Mouse (Mus musculus): ENCODE data around the gene Cda. TPM values are rescaled to one million over a fixed set of nuclear protein-coding genes. Genes with fewer than 3 reads are reported as not detected.
A peak's percentile ranks its signal among the peaks of the same experiment; 100 is the strongest.

The Cda gene
- polyA plus RNA-seq, 1 experiment = 1.0 TPM

DNA sequence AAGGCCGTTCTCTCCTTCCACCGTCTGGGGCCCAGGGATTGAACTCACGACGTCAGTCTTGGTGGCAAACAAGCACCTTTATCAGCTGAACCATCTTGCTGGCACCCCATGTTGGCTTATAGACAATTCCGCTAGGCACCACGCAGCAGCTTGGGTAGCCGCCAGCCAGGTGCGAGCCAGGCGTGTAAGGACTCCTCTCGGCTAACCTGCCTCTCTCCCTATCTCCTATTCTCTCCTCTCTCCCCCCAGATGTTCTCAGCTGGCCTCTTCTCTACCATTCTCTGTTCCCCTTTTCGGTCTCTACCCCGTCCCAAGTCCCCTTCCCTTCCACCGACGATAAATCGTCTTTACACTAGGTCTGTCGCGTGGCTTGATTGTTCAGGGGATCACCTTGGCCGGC, 64.0 kb downstream of the Cda start:
- Histone ChIP-seq H3K27ac (ENCODE audit: insufficient read depth, low read length) (no peak overlapping the region), H3K4me3 (ENCODE audit: insufficient read depth, low read length) (peak overlapping the region; percentile 60), H3K4me1 (ENCODE audit: control insufficient read depth, insufficient read depth, low read length) (peaks cover 3% of the 10 kb centered on the region)
- TF ChIP-seq CTCF (IDR thresholded peaks at IDR 0.05; ENCODE audit: borderline replicate concordance, insufficient read depth, low read length) (no peak), POLR2A (IDR thresholded peaks at IDR 0.05; ENCODE audit: low read depth, low read length) (no peak)

- Histone ChIP-seq H3K27ac (ENCODE audit: insufficient read depth, low read length) (no peak overlapping the region), H3K4me1 (ENCODE audit: control insufficient read depth, insufficient read depth, low read length) (peaks cover 3% of the 10 kb centered on the region), H3K4me3 (ENCODE audit: insufficient read depth, low read length) (no peak overlapping the region)
- TF ChIP-seq CTCF (IDR thresholded peaks at IDR 0.05; ENCODE audit: borderline replicate concordance, insufficient read depth, low read length) (no peak), POLR2A (IDR thresholded peaks at IDR 0.05; ENCODE audit: low read depth, low read length) (no peak)
Observed at GRCm38 (mm10) chr4:138303011-138303410, 64.8 kb downstream of the Cda start.

GRCm38 (mm10) chr4:138301271-138301780, 66.5 kb downstream of the Cda start:
- H3K4me3 ChIP-seq (ENCODE audit: insufficient read depth, low read length) = no peak overlapping the region
- peaks cover 3% of the 10 kb centered on the region for H3K4me1 ChIP-seq (ENCODE audit: control insufficient read depth, insufficient read depth, low read length)
- H3K27ac ChIP-seq (ENCODE audit: insufficient read depth, low read length) = no peak overlapping the region
- TF ChIP-seq POLR2A (IDR thresholded peaks at IDR 0.05; ENCODE audit: low read depth, low read length) = no peak

DNA sequence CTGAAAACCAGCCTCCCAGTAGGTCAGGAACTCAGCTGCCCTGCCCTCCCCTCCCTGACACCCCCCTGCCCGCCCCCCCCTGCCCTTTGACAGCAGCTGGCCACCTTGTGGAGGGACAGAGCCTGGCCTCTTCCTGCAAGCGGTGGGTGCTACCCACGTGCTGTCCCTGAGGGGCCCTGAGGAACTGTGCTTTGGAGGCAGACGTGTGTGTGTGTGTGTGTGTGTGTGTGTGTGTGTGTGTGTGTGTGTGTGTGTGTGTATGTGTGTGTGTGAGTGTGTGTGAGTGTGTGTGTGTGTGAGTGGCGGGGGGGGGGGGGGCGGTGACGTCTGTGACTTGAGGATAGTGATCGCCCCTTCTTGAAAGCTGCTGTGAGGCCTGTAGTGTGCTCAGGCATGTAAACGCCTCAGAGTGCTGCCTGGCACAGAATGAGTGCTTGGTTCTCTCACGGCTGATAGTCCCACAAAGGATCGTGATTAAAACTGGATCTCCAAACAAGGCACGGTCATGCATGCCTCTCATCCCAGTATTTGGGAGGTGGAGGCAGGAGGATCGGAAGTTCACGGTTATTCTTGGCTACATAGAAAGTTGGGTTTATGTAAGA, 73.7 kb downstream of the Cda start:
- H3K27ac ChIP-seq (ENCODE audit: insufficient read depth, low read length) = no peak overlapping the region
- no peak overlapping the region for H3K4me3 ChIP-seq (ENCODE audit: insufficient read depth, low read length)
- TF ChIP-seq POLR2A (IDR thresholded peaks at IDR 0.05; ENCODE audit: low read depth, low read length) = no peak
- no peak for TF ChIP-seq CTCF (IDR thresholded peaks at IDR 0.05; ENCODE audit: borderline replicate concordance, insufficient read depth, low read length)

DNA sequence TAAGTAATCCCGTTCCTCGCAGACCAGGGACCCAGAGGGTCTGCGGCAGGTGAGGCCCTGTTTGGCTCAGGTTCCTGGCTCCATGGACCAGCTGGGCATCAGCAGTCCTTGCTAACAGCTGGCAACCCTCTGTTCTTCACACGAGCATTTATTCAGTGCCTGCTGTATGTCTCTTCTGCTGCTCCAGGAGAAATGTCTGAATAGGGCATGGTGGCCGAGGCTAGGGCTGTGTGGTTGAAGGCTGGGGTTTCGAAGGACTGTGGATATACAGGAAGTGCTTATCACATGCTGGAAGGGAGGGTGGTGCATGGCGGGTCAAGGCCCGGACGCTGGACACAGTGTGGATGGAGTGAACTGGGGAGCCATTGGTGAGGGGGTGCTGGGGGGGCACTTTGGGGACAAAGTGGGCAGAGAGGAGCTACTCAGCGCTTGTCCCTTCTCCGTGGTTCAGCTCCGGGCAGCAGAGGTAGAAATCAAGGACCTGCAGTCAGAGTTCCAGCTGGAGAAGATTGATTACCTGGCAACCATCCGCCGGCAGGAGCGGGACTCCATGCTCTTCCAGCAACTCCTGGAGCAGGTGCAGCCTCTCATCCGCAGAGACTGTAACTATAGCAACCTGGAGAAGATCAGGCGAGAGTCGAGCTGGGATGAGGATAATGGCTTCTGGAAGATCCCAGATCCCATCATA, 74.4 kb downstream of the Cda start:
- H3K4me3 ChIP-seq (ENCODE audit: insufficient read depth, low read length) = no peak overlapping the region
- H3K4me1 ChIP-seq (ENCODE audit: control insufficient read depth, insufficient read depth, low read length) = no peaks in the 10 kb centered on the region
- H3K27ac ChIP-seq (ENCODE audit: insufficient read depth, low read length) = no peak overlapping the region
- TF ChIP-seq POLR2A (IDR thresholded peaks at IDR 0.05; ENCODE audit: low read depth, low read length) = no peak
- TF ChIP-seq CTCF (IDR thresholded peaks at IDR 0.05; ENCODE audit: borderline replicate concordance, insufficient read depth, low read length) = no peak

More for the DNA sequence above, 73.7 kb downstream of the Cda start:
- no peaks in the 10 kb centered on the region for H3K4me1 ChIP-seq (ENCODE audit: control insufficient read depth, insufficient read depth, low read length)

- H3K4me1 ChIP-seq (ENCODE audit: control insufficient read depth, insufficient read depth, low read length) = no peaks in the 10 kb centered on the region
- TF ChIP-seq POLR2A (IDR thresholded peaks at IDR 0.05; ENCODE audit: low read depth, low read length) (no peak), CTCF (IDR thresholded peaks at IDR 0.05; ENCODE audit: borderline replicate concordance, insufficient read depth, low read length) (no peak)
- H3K4me3 ChIP-seq (ENCODE audit: insufficient read depth, low read length) = no peak overlapping the region
- H3K27ac ChIP-seq (ENCODE audit: insufficient read depth, low read length) = no peak overlapping the region
Observed at GRCm38 (mm10) chr4:138292028-138292427, 75.8 kb downstream of the Cda start.

DNA sequence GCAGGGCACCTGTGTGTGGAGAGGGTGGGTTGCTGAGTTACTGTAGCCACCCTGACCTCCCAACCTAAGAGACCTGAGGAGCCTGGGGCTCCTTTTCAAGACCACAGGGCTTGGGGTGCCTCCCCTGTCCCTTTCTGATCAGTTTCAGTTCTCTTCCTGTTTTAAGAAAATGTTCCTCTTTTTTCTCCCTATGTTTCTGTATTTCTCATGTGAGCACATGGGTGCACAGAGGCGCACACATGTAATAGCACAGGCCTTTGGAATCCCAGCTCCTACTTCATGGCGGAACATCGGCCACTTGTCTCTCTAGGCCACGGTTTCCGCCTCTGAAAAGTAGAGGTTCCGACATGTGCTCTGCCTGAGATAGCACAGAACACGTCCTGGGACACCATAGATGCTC, 79.1 kb downstream of the Cda start:
- Histone ChIP-seq H3K4me3 (ENCODE audit: insufficient read depth, low read length) (no peak overlapping the region), H3K27ac (ENCODE audit: insufficient read depth, low read length) (no peak overlapping the region), H3K4me1 (ENCODE audit: control insufficient read depth, insufficient read depth, low read length) (no peaks in the 10 kb centered on the region)
- no peak for TF ChIP-seq CTCF (IDR thresholded peaks at IDR 0.05; ENCODE audit: borderline replicate concordance, insufficient read depth, low read length)
- TF ChIP-seq POLR2A (IDR thresholded peaks at IDR 0.05; ENCODE audit: low read depth, low read length) = no peak

Other genes starting within 250 kb of the Cda start
- gene Hp1bp3, start 151.7 kb downstream of the Cda start, polyA plus RNA-seq (2011; ENCODE audit: insufficient read length, low read depth, missing spikeins) = 110 and 153 TPM in 2 replicates
- 0.42 and 0.68 TPM in 2 replicates for gene Sh2d5, start 117.6 kb downstream of the Cda start, polyA plus RNA-seq (2011; ENCODE audit: insufficient read length, low read depth, missing spikeins)
- 0.51 TPM in 1 of 2 replicates, not detected in the other for gene Kif17, start 117.6 kb downstream of the Cda start, polyA plus RNA-seq (2011; ENCODE audit: insufficient read length, low read depth, missing spikeins)
- gene Ddost, start 63.3 kb downstream of the Cda start, polyA plus RNA-seq (2011; ENCODE audit: insufficient read length, low read depth, missing spikeins) = 191 and 221 TPM in 2 replicates
- gene Pink1, start 41.7 kb downstream of the Cda start, polyA plus RNA-seq (2011; ENCODE audit: insufficient read length, low read depth, missing spikeins) = 17.5 and 19.1 TPM in 2 replicates
- gene Fam43b, start 28.5 kb upstream of the Cda start, polyA plus RNA-seq (2011; ENCODE audit: insufficient read length, low read depth, missing spikeins) = not detected in 2 replicates
- gene Mul1, start 66.7 kb upstream of the Cda start, polyA plus RNA-seq (2011; ENCODE audit: insufficient read length, low read depth, missing spikeins) = 14.4 and 15.8 TPM in 2 replicates
- 5.6 and 7.2 TPM in 2 replicates for gene Camk2n1, start 86.3 kb upstream of the Cda start, polyA plus RNA-seq (2011; ENCODE audit: insufficient read length, low read depth, missing spikeins)